Mouse (Mus musculus) G1E (cell line): ENCODE data around the gene Cuedc1. TPM values are rescaled to one million over a fixed set of nuclear protein-coding genes. Genes with fewer than 3 reads are reported as not detected.
A peak's percentile ranks its signal among the peaks of the same experiment; 100 is the strongest.
"Not testable (repeated sequence)": the region's sequence is repeated elsewhere in the genome, so short reads cannot be mapped to it uniquely, and the experiment has no call there.

Source experiments
- ATAC-seq: 2 replicates; pipeline ENCODE4 v1.8.0; 2016; ENCODE audit warnings: mild to moderate bottlenecking; ENCODE audit not compliant: insufficient number of reproducible peaks, poor library complexity, low FRiP score, severe bottlenecking; ENCODE audit errors: extremely low read depth
- DNase-seq: peaks from one replicate; pipeline ENCODE4 v3.0.0; 2012; ENCODE audit warnings: low spot score
- H3K27me3 ChIP-seq: 2 replicates; pipeline ENCODE4 v1.6.1; 2012; ENCODE audit warnings: mild to moderate bottlenecking, low read length, inconsistent platforms; ENCODE audit not compliant: insufficient read depth
- H3K36me3 ChIP-seq: replicated peaks from 2 replicates; pipeline ENCODE3; 2012; ENCODE audit warnings: mild to moderate bottlenecking, inconsistent platforms
- H3K4me1 ChIP-seq: 2 replicates; pipeline ENCODE4 v1.6.1; 2012; ENCODE audit warnings: low read depth, low read length, inconsistent platforms, mixed read lengths; ENCODE audit not compliant: insufficient read depth
- H3K4me3 ChIP-seq: 2 replicates; pipeline ENCODE4 v1.5.1; 2012; ENCODE audit warnings: low read depth, mild to moderate bottlenecking, inconsistent platforms, low read length, moderate library complexity, mixed read lengths
- H3K9me3 ChIP-seq: replicated peaks from 2 replicates; pipeline ENCODE4 v1.6.1; 2012; ENCODE audit warnings: inconsistent platforms
- CTCF ChIP-seq: IDR thresholded peaks from 2 replicates; pipeline ENCODE4 v1.5.1; 2012; ENCODE audit warnings: low read depth, low read length, inconsistent platforms, mixed read lengths
- GATA1 ChIP-seq: IDR thresholded peaks from 2 replicates; pipeline ENCODE4 v1.6.1; 2012; ENCODE audit warnings: borderline replicate concordance, low read length, inconsistent platforms, mixed read lengths
- GATA2 ChIP-seq: IDR thresholded peaks from 2 replicates; pipeline ENCODE4 v1.6.1; 2012; ENCODE audit warnings: low read depth, low read length, inconsistent platforms, borderline replicate concordance
- POLR2AphosphoS5 ChIP-seq: IDR thresholded peaks from 2 replicates; pipeline ENCODE4 v1.6.1; 2012; ENCODE audit warnings: low read depth, low read length, inconsistent platforms; ENCODE audit not compliant: insufficient replicate concordance
- TAL1 ChIP-seq: conservative IDR thresholded peaks from 2 replicates; pipeline ENCODE4 v1.6.1; 2012; ENCODE audit warnings: low read depth, low read length, inconsistent platforms, mixed read lengths
- polyA plus RNA-seq: library from polyadenylated mRNA; stranded (reverse); fragments of >175 nt; gene quantifications from 2 replicates; pipeline ENCODE4 v1.2.3, GENCODE M21; 2012
- total RNA-seq, 2 experiments: library from RNA; stranded (forward) in 1 of 2; stranded (reverse) in 1 of 2; fragments of 200-1000 nt in 1 of 2; fragments of >200 nt in 1 of 2; fragmentation: Nextera tagmentation in 1 of 2; gene quantifications; 2 replicates each; pipeline ENCODE4 v1.2.3; 2014 to 2017

Cuedc1 gene
- total and polyA plus RNA-seq, 3 experiments: 18.9 to 36.4 (median 29.6) TPM

DNA sequence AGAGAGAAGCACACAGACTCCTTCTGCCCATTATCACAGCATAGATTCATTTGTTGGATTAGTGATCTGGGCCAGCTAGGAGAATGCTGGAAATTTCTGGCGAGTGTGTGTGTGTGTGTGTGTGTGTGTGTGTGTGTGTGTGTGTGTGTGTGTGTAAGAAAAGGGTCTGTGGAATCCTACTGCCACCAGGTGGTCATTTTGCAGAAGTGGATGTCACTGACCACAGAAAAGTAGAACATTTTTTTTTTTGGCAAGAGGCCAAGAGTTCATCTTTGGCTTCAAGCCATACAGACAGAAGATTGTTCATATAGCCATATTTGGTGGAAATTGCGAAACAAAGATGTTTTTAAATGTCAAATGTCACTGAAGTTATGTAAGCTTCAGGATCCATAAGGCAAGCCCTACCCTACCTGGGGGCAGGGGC is 99.3 kb downstream of the Cuedc1 start:
- no peak for ATAC-seq
- H3K27me3 ChIP-seq: peaks cover 61% of the 10 kb centered on the region
- H3K4me1 ChIP-seq: peaks cover 37% of the 10 kb centered on the region
- peaks cover 3% of the 10 kb centered on the region for H3K36me3 ChIP-seq
- H3K4me3 ChIP-seq: no peak overlapping the region
- TF ChIP-seq POLR2AphosphoS5 (no peak), CTCF (no peak), GATA1 (no peak), GATA2 (no peak), TAL1 (no peak)
- DNase-seq: no peak
- H3K9me3 ChIP-seq: no peaks in the 10 kb centered on the region

DNA sequence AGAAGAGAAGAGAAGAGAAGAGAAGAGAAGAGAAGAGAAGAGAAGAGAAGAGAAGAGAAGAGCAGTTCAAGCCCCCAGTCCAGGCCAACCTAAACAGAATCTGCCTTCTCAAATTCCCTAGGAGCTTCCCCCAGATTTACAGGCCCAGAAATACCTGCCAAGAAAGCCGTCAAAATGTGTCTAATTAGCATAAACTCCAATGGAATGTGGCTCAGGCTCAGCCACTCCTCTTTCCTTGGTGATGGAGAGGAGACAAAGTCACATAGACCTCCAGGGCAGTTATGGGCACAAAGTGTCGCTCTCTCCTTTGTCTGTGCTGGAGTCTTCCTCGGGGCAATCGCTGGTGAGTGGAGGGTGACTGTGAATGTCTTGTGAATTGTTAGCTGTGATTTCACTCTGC is 100.4 kb downstream of the Cuedc1 start:
- H3K4me1 ChIP-seq: peaks cover 39% of the 10 kb centered on the region
- peaks cover 2% of the 10 kb centered on the region for H3K36me3 ChIP-seq
- H3K9me3 ChIP-seq: no peaks in the 10 kb centered on the region
- TF ChIP-seq CTCF: no peak
- ATAC-seq (no peak), DNase-seq (no peak)
- H3K4me3 ChIP-seq: no peak overlapping the region
- peaks cover 51% of the 10 kb centered on the region for H3K27me3 ChIP-seq

DNA sequence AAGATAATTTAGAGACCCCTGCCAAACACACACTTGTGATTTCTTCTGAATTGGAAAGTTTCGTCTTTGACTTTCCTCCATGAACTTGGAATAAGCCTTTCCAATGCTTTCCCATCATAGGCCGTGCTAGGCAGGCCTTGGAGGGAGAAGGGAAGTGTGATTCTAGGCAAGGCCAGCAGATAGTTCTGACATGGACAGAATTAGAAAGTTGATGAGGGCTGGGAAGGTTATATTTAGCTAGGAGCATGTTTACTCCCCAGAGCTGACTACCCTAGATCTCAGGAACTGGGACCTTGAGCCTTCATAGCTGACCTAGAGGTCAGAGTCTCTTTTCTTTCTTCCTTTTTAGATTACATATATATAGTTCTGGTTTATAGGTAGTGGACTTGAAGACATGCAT is 103.3 kb downstream of the Cuedc1 start:
- Histone ChIP-seq H3K4me3 (no peak overlapping the region), H3K9me3 (no peaks in the 10 kb centered on the region), H3K4me1 (peaks cover 52% of the 10 kb centered on the region), H3K36me3 (peaks cover 6% of the 10 kb centered on the region), H3K27me3 (peaks cover 31% of the 10 kb centered on the region)
- no peak for ATAC-seq
- TF ChIP-seq GATA2: no peak
- TF ChIP-seq TAL1: no peak
- TF ChIP-seq POLR2AphosphoS5: no peak
- no peak for TF ChIP-seq GATA1
- TF ChIP-seq CTCF: no peak
- no peak for DNase-seq

GRCm38 (mm10) chr11:88202077-88202476 is 104.2 kb downstream of the Cuedc1 start:
- no peak for DNase-seq
- H3K4me1 ChIP-seq: peaks cover 54% of the 10 kb centered on the region
- no peaks in the 10 kb centered on the region for H3K9me3 ChIP-seq
- ATAC-seq: peak; percentile 23
- TF ChIP-seq TAL1: 0 out of 2 replicates have a peak, but pooled peaks have one; percentile 18
- no peak for TF ChIP-seq GATA1
- no peak overlapping the region for H3K4me3 ChIP-seq
- H3K36me3 ChIP-seq: peaks cover 9% of the 10 kb centered on the region
- peaks cover 27% of the 10 kb centered on the region for H3K27me3 ChIP-seq

- peaks cover 27% of the 10 kb centered on the region for H3K36me3 ChIP-seq
- DNase-seq (peak; percentile 90), ATAC-seq (peak; percentile 88)
- peaks cover 57% of the 10 kb centered on the region for H3K4me1 ChIP-seq
- no peak for TF ChIP-seq GATA2
- no peak for TF ChIP-seq GATA1
- no peak for TF ChIP-seq TAL1
- no peak for TF ChIP-seq POLR2AphosphoS5
- no peak for TF ChIP-seq CTCF
- H3K27me3 ChIP-seq: peaks cover 13% of the 10 kb centered on the region
- H3K9me3 ChIP-seq: no peaks in the 10 kb centered on the region
- peak within 1 kb of the TSS; percentile 99 for H3K4me3 ChIP-seq
These were observed 106.1 kb downstream of the Cuedc1 start, which contains the start of gene Mrps23 for GRCm38 (mm10) chr11:88203712-88204532. Gene Mrps23, plus strand, starts transcription at chr11:88204388.

GRCm38 (mm10) chr11:88204593-88205368 is 106.9 kb downstream of the Cuedc1 start:
- ATAC-seq: no peak
- no peaks in the 10 kb centered on the region for H3K9me3 ChIP-seq
- H3K4me3 ChIP-seq: peak overlapping the region; percentile 99
- no peak for TF ChIP-seq CTCF
- no peak for TF ChIP-seq GATA2
- TF ChIP-seq GATA1: no peak
- no peak for TF ChIP-seq TAL1
- no peak for TF ChIP-seq POLR2AphosphoS5
- no peak for DNase-seq
- H3K36me3 ChIP-seq: peaks cover 36% of the 10 kb centered on the region
- H3K4me1 ChIP-seq: peaks cover 55% of the 10 kb centered on the region
- peaks cover 10% of the 10 kb centered on the region for H3K27me3 ChIP-seq

GRCm38 (mm10) chr11:88206576-88206975 is 108.7 kb downstream of the Cuedc1 start:
- not testable (repeated sequence) for H3K4me3 ChIP-seq, DNase-seq, H3K27me3 ChIP-seq, H3K9me3 ChIP-seq, ATAC-seq
- peaks cover 54% of the 10 kb centered on the region for H3K36me3 ChIP-seq
- H3K4me1 ChIP-seq: peaks cover 42% of the 10 kb centered on the region
